Mouse (Mus musculus) CH12.LX (cell line): Measurements from ENCODE around the gene Mafb.

Source experiments
- CTCF ChIP-seq, 2 experiments: IDR thresholded peaks in 1 of 2; conservative IDR thresholded peaks in 1 of 2; 2 replicates each; pipeline ENCODE4 v1.5.1; 2011 to 2012; ENCODE audit warnings: low read depth in 2 of 2, low read length in 2 of 2, improper control_type of control experiment in 1 of 2, inconsistent platforms in 1 of 2, mild to moderate bottlenecking in 1 of 2, moderate library complexity in 1 of 2
- EP300 ChIP-seq: IDR thresholded peaks from 2 replicates; pipeline ENCODE4 v1.6.1; 2011; ENCODE audit warnings: low read length, improper control_type of control experiment
- JUND ChIP-seq: conservative IDR thresholded peaks from 2 replicates; pipeline ENCODE4 v1.6.1; 2011; ENCODE audit warnings: low read depth, low read length, improper control_type of control experiment
- MAFK ChIP-seq: IDR thresholded peaks from 2 replicates; pipeline ENCODE4 v1.6.1; 2011; ENCODE audit warnings: low read length, improper control_type of control experiment; ENCODE audit not compliant: insufficient replicate concordance
- MXI1 ChIP-seq: IDR thresholded peaks from 2 replicates; pipeline ENCODE4 v1.6.1; 2011; ENCODE audit warnings: mild to moderate bottlenecking, low read depth, low read length, improper control_type of control experiment
- POLR2A ChIP-seq: IDR thresholded peaks from 2 replicates; pipeline ENCODE4 v1.6.1; 2011; ENCODE audit warnings: low read depth, mild to moderate bottlenecking, improper control_type of control experiment, low read length
- SIN3A ChIP-seq: IDR thresholded peaks from 2 replicates; pipeline ENCODE4 v1.6.1; 2012; ENCODE audit warnings: low read length, improper control_type of control experiment, inconsistent platforms
- ZNF384 ChIP-seq: IDR thresholded peaks from 2 replicates; pipeline ENCODE4 v1.6.1; 2012; ENCODE audit warnings: low read depth, low read length, improper control_type of control experiment, inconsistent platforms

DNA sequence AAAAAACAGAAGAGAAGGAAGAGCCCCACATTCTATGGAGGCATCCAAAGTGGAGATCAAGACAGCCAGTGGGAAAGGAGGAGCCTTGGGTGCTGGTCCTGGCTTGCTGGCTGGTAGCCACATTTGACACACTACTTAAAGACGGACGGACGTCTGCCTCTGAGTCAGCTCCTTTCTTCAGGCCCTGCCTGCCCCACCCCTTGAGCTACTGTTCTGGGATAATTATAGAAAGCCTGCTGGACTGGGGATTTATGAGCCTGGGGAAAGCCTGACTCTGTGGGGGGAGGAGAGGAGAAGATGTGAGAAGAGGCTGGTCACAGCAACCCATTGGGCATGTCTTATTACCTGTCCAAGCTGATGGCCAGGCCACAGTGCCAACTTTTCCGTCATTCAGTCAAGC lies 45.0 kb downstream of the Mafb start:
- no peak for TF ChIP-seq SIN3A
- no peak for TF ChIP-seq CTCF (conservative IDR thresholded peaks at IDR 0.05 in 1 of 2, IDR thresholded peaks at IDR 0.05 in 1 of 2; ENCODE audit: low read depth in 2 of 2, low read length in 2 of 2)
- no peak for TF ChIP-seq POLR2A
- TF ChIP-seq JUND, result no peak
- TF ChIP-seq EP300, result no peak
- no peak for TF ChIP-seq ZNF384
- no peak for TF ChIP-seq MXI1
- TF ChIP-seq MAFK, result no peak
